Mouse (Mus musculus) left cerebral cortex, postnatal 10 days (tissue): ENCODE data around the gene Fhl2. TPM values are rescaled to one million over a fixed set of nuclear protein-coding genes. Genes with fewer than 3 reads are reported as not detected.
"Not testable (repeated sequence)": the region's sequence is repeated elsewhere in the genome, so short reads cannot be mapped to it uniquely, and the experiment has no call there.

Experiments used
- DNase-seq, 2 experiments: peaks; one replicate each; pipeline ENCODE4 v3.0.0; 2021 to 2022; ENCODE audit warnings: low spot score in 2 of 2, mixed read lengths in 1 of 2; ENCODE audit errors: extremely low spot score in 1 of 2
- intact Hi-C: fragments of 180-260 bp; cut with DNase I; formaldehyde crosslinking; loops from one replicate; pipeline ENCODE4 v1.15.1; 2025
- total RNA-seq, 2 experiments: library from RNA; stranded (reverse); gene quantifications; 2 replicates each; pipeline ENCODE4 v1.2.3; 2021

Gene Fhl2
- total RNA-seq, 2 experiments from 2014 or later: 35.5 to 38.3 TPM

- peak in 1 of 2 experiments; percentile 44 for DNase-seq
- intact Hi-C loops: no loop called here
These were observed 33.7 kb downstream of the Fhl2 start for GRCm38 (mm10) chr1:43163084-43163466.

DNA sequence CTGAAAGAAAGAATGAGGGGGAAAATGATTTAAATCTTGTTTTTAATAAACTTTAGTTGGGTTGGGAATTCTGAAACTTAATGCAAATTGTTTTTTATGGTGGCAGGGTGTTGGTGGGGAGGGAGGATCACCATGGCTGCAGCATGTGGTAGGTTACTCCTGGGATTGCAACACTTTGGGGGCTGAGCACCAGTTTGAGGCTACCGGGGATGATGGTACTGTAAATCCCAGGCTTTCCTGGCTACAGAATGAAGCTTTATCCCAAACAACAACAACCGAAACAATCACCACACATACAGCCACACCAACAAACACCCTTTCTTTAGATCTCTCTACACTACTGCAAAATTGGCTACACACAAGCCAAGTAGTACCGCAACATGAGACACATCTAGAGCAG lies 34.4 kb downstream of the Fhl2 start:
- intact Hi-C loops: no loop called here
- DNase-seq: no peak

DNA sequence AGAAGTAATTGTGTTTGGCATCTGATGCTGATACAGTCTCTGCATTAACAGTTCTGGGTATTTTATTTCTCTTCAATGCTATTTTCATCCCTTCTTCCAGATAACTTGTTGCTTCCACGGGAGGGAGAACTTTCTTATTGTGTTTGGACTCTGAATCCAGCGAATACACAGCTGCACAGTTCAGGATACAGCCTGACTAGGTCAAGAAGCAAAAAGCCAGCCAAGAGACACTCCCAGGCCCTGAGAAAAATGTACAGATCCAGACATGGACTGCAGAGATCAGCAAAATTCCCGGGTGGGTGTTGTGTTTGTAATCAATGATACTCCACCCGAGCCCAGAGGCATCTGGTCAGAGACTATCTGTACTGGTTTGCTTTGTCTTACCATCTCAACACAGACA lies 37.4 kb downstream of the Fhl2 start:
- DNase-seq: no peak
- intact Hi-C loops: no loop called here

GRCm38 (mm10) chr1:43157907-43158306 lies 38.9 kb downstream of the Fhl2 start:
- intact Hi-C loops: no loop called here
- DNase-seq: no peak

DNA sequence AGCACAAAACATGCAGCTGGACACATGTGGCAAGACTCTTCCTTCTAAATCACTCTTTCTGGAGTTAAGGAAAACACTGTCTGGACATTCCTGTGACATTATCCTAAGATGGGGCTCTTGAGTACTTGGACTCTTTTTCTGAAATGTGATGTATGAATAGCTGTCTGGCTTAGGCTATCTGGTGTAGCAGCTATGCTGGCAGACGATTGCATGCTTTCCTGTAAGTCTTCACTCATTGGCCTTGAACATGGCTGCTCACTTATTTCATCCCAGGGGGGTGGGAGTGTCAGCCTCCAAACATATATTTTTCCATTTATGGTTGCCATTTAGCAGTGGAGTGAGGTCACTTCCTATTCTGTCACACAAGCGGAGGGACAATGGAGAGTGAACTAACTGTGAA lies 42.3 kb downstream of the Fhl2 start:
- intact Hi-C loops: loop anchor here (5.0 kb wide), 1 partner anchor 103 kb away; no protein-coding TSS in a partner anchor
- DNase-seq: no peak

- DNase-seq: no peak
- intact Hi-C loops: loop anchor here (5.0 kb wide), 1 partner anchor 104 kb away; no protein-coding TSS in a partner anchor
These were observed 43.2 kb downstream of the Fhl2 start for GRCm38 (mm10) chr1:43153538-43153937.

DNA sequence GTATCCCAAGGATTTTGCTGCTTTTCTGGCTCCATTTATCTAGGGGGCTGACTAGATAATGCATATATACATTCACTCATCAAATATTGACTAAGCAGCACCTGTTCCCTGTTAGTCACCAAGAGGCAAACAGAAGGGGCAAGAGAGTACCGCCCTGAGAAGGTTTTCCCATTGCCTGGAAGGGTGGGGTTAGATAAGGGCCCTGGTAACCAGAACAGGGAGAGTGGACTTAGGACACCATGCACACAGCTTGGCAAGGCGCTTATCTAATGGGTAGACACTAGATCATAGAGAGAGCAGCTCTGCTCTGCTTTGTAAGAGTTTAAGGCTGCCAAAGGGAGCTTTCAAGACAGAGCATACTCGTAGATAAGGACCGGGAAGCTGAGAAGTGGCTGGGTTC lies 44.2 kb downstream of the Fhl2 start:
- intact Hi-C loops: loop anchor here (5.0 kb wide), 1 partner anchor 105 kb away; no protein-coding TSS in a partner anchor

GRCm38 (mm10) chr1:43150225-43150624 lies 46.6 kb downstream of the Fhl2 start:
- intact Hi-C loops: loop anchor here (5.0 kb wide), 1 partner anchor 107 kb away; no protein-coding TSS in a partner anchor
- no peak for DNase-seq

More for the DNA sequence above, 44.2 kb downstream of the Fhl2 start:
- no peak for DNase-seq

GRCm38 (mm10) chr1:43147474-43147873 lies 49.3 kb downstream of the Fhl2 start:
- DNase-seq: no peak
- intact Hi-C loops: no loop called here

GRCm38 (mm10) chr1:43145388-43145787 lies 51.4 kb downstream of the Fhl2 start:
- DNase-seq: no peak
- intact Hi-C loops: no loop called here

DNA sequence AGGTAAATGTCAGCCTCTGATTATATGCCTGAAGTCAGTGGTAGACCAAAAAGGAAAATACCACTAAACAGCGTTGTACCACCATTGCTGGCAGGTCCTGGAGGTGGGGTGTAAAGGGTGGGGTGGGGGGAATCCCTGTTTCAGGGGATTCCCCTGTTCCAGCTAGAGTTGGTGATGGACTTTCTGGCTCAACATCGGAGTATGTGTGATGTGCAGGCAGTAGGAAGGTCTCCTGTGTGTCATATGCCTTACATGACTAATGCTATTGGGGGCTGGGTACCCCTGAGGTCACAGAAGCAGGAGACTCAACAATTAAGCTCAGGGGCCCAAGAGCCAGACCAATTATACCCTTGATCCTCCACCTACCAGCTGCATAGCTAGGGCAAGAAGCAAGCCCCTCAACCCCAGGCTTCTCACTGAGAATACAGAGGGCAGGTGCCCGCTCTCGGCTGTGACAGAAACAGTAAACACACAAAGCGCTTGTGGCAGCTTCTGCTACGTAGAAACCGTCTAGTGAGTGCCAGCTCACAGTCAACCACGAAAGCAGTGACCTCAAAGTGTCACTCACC lies 52.4 kb downstream of the Fhl2 start:
- DNase-seq: no peak
- intact Hi-C loops: no loop called here

GRCm38 (mm10) chr1:43143791-43144190 lies 53.0 kb downstream of the Fhl2 start:
- intact Hi-C loops: no loop called here
- DNase-seq: no peak

- DNase-seq: no peak
- intact Hi-C loops: no loop called here
These were observed 53.5 kb downstream of the Fhl2 start for GRCm38 (mm10) chr1:43143284-43143683.

DNA sequence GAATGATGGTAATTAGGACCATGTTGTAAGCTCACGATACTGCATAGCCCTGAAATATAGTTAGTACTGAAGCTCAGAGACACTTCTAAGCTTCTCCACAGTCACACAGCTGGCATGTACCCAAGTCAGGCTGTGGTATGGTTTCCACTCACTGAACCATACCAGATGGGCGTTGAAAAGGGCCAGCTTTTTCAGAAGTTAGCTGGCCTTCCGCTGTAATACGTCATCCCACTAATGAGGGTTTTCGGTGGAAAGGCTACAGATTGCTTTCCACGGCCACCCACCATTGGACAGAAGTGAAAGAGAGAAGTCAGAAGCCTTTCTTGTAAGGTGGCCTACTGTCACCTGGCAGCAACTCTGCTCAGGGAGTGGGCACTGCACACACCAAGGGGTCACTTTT lies 53.9 kb downstream of the Fhl2 start:
- no peak for DNase-seq

DNA sequence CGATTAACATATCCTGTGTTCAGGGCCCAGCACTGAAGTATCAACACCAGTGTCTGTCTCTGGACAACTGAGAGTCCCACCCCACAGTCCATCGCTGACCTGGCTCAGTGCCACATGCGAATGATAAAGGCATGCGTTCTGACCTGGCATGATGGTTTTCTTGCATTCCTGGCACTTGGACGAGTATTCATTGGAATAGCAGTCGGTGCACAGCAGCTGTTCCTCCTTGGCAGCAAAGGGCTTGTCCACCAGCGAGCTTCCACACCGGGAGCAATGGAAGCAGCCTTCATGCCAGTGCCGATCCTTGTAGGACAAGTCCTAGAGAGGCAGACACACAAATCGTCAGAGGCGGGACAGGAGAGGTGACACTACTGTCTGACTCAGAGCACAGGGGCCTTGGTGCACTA lies 55.2 kb downstream of the Fhl2 start:
- DNase-seq: no peak
- intact Hi-C loops: no loop called here

More for the DNA sequence above, 53.9 kb downstream of the Fhl2 start:
- intact Hi-C loops: no loop called here

GRCm38 (mm10) chr1:43139587-43140266 lies 57.1 kb downstream of the Fhl2 start:
- DNase-seq: peak; percentile 80 to 83
- intact Hi-C loops: loop anchor here (2.0 to 10.0 kb wide), 2 partner anchors 125 to 595 kb away; partner anchors contain the start of gene 1500015O10Rik

- intact Hi-C loops: loop anchor here (2.0 to 10.0 kb wide), 2 partner anchors 126 to 596 kb away; partner anchors contain the start of gene 1500015O10Rik
- DNase-seq: no peak
These were observed 58.4 kb downstream of the Fhl2 start for GRCm38 (mm10) chr1:43138268-43138812.

DNA sequence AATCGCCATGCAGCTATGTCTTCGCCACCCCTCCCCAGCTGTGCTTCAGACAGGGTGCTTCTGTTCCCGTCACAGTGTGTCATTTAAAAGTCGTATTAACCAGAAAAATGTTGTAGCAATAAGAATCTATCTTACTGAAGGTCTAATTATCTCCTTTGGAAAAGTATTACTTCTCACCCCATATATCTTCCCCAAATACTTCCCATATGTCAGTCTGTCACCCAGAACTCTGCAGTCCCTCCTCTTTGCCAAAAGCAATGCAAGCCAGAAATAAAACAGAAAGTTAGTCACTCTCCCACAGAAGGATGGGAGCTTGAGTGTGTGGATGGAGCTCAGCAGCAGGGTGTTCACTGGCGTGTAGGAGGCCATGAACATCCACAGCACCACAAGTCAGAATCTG lies 59.5 kb downstream of the Fhl2 start:
- DNase-seq: peak in 1 of 2 experiments; percentile 48
- intact Hi-C loops: loop anchor here (10.0 kb wide), 1 partner anchor 597 kb away; the partner anchor contains the start of gene 1500015O10Rik

GRCm38 (mm10) chr1:43136488-43137029 lies 60.2 kb downstream of the Fhl2 start:
- intact Hi-C loops: loop anchor here (10.0 kb wide), 1 partner anchor 598 kb away; the partner anchor contains the start of gene 1500015O10Rik
- DNase-seq: not testable (repeated sequence)
